Mouse (Mus musculus): ENCODE data around the gene Capn12. TPM values are rescaled to one million over a fixed set of nuclear protein-coding genes. Genes with fewer than 3 reads are reported as not detected.

Capn12 gene
- polyA plus RNA-seq, 1 experiment, result 0.39 TPM

- Histone ChIP-seq H3K79me3 (ENCODE audit: low read depth) (no peaks in the 10 kb centered on the region), H3K36me3 (ENCODE audit: control insufficient read depth, insufficient read depth) (peaks cover 94% of the 10 kb centered on the region), H3ac (ENCODE audit: control insufficient read depth, insufficient read length, low read depth) (no peak overlapping the region), H3K79me2 (ENCODE audit: control insufficient read depth, insufficient read depth) (no peaks in the 10 kb centered on the region), H3K4me3 (ENCODE audit: insufficient read depth, poor library complexity, severe bottlenecking) (no peak overlapping the region), H3K27me3 (ENCODE audit: control insufficient read depth, insufficient read depth, insufficient read length) (no peaks in the 10 kb centered on the region)
- TF ChIP-seq MAX (IDR thresholded peaks at IDR 0.05) (no peak), USF1 (IDR thresholded peaks at IDR 0.05; ENCODE audit: low read depth) (no peak), MYOD1 (IDR thresholded peaks at IDR 0.05; ENCODE audit: control insufficient read depth, insufficient read length, low read depth) (no peak), CTCF (IDR thresholded peaks at IDR 0.05; ENCODE audit: control insufficient read depth, insufficient read depth, insufficient read length) (no peak), FOSL1 (IDR thresholded peaks at IDR 0.05; ENCODE audit: insufficient read depth, low read length, poor library complexity, severe bottlenecking) (no peak), CEBPB (IDR thresholded peaks at IDR 0.05; ENCODE audit: low read depth) (no peak), MYOG (IDR thresholded peaks at IDR 0.05; ENCODE audit: control insufficient read depth, extremely low read depth, insufficient read length) (no peak)
These were observed 20.3 kb downstream of the Capn12 start for GRCm38 (mm10) chr7:28901311-28902125.

GRCm38 (mm10) chr7:28902180-28902579, 21.0 kb downstream of the Capn12 start:
- TF ChIP-seq MYOD1 (IDR thresholded peaks at IDR 0.05; ENCODE audit: control insufficient read depth, insufficient read length, low read depth) (no peak), MYOG (IDR thresholded peaks at IDR 0.05; ENCODE audit: control insufficient read depth, extremely low read depth, insufficient read length) (no peak), CTCF (IDR thresholded peaks at IDR 0.05; ENCODE audit: control insufficient read depth, insufficient read depth, insufficient read length) (no peak), MAX (IDR thresholded peaks at IDR 0.05) (no peak), FOSL1 (IDR thresholded peaks at IDR 0.05; ENCODE audit: insufficient read depth, low read length, poor library complexity, severe bottlenecking) (no peak), CEBPB (IDR thresholded peaks at IDR 0.05; ENCODE audit: low read depth) (no peak), USF1 (IDR thresholded peaks at IDR 0.05; ENCODE audit: low read depth) (no peak)
- no peak overlapping the region for H3K4me3 ChIP-seq (ENCODE audit: insufficient read depth, poor library complexity, severe bottlenecking)
- no peaks in the 10 kb centered on the region for H3K79me2 ChIP-seq (ENCODE audit: control insufficient read depth, insufficient read depth)
- H3K27me3 ChIP-seq (ENCODE audit: control insufficient read depth, insufficient read depth, insufficient read length), result no peaks in the 10 kb centered on the region
- H3K79me3 ChIP-seq (ENCODE audit: low read depth), result no peaks in the 10 kb centered on the region
- H3ac ChIP-seq (ENCODE audit: control insufficient read depth, insufficient read length, low read depth), result no peak overlapping the region
- H3K36me3 ChIP-seq (ENCODE audit: control insufficient read depth, insufficient read depth), result peaks cover 94% of the 10 kb centered on the region

- Histone ChIP-seq H3K79me2 (ENCODE audit: control insufficient read depth, insufficient read depth) (no peaks in the 10 kb centered on the region), H3K4me3 (ENCODE audit: insufficient read depth, poor library complexity, severe bottlenecking) (no peak overlapping the region)
- TF ChIP-seq CTCF (IDR thresholded peaks at IDR 0.05; ENCODE audit: control insufficient read depth, insufficient read depth, insufficient read length) (no peak), MYOG (IDR thresholded peaks at IDR 0.05; ENCODE audit: control insufficient read depth, extremely low read depth, insufficient read length) (no peak), MYOD1 (IDR thresholded peaks at IDR 0.05; ENCODE audit: control insufficient read depth, insufficient read length, low read depth) (no peak), MAX (IDR thresholded peaks at IDR 0.05) (no peak), CEBPB (IDR thresholded peaks at IDR 0.05; ENCODE audit: low read depth) (no peak)
These were observed 21.6 kb downstream of the Capn12 start for GRCm38 (mm10) chr7:28902809-28903208.

GRCm38 (mm10) chr7:28903778-28904177, 22.6 kb downstream of the Capn12 start:
- H3K79me3 ChIP-seq (ENCODE audit: low read depth), result no peaks in the 10 kb centered on the region
- no peak overlapping the region for H3K4me3 ChIP-seq (ENCODE audit: insufficient read depth, poor library complexity, severe bottlenecking)
- no peak for TF ChIP-seq USF1 (IDR thresholded peaks at IDR 0.05; ENCODE audit: low read depth)
- TF ChIP-seq MYOD1 (IDR thresholded peaks at IDR 0.05; ENCODE audit: control insufficient read depth, insufficient read length, low read depth), result no peak
- TF ChIP-seq FOSL1 (IDR thresholded peaks at IDR 0.05; ENCODE audit: insufficient read depth, low read length, poor library complexity, severe bottlenecking), result no peak
- no peak for TF ChIP-seq MYOG (IDR thresholded peaks at IDR 0.05; ENCODE audit: control insufficient read depth, extremely low read depth, insufficient read length)
- TF ChIP-seq CEBPB (IDR thresholded peaks at IDR 0.05; ENCODE audit: low read depth), result no peak
- TF ChIP-seq CTCF (IDR thresholded peaks at IDR 0.05; ENCODE audit: control insufficient read depth, insufficient read depth, insufficient read length), result no peak
- no peak for TF ChIP-seq MAX (IDR thresholded peaks at IDR 0.05)
- no peaks in the 10 kb centered on the region for H3K79me2 ChIP-seq (ENCODE audit: control insufficient read depth, insufficient read depth)
- H3K27me3 ChIP-seq (ENCODE audit: control insufficient read depth, insufficient read depth, insufficient read length), result no peaks in the 10 kb centered on the region
- H3ac ChIP-seq (ENCODE audit: control insufficient read depth, insufficient read length, low read depth), result no peak overlapping the region
- peaks cover 93% of the 10 kb centered on the region for H3K36me3 ChIP-seq (ENCODE audit: control insufficient read depth, insufficient read depth)

More at GRCm38 (mm10) chr7:28902809-28903208, 21.6 kb downstream of the Capn12 start:
- Histone ChIP-seq H3K36me3 (ENCODE audit: control insufficient read depth, insufficient read depth) (peaks cover 93% of the 10 kb centered on the region), H3K27me3 (ENCODE audit: control insufficient read depth, insufficient read depth, insufficient read length) (no peaks in the 10 kb centered on the region), H3ac (ENCODE audit: control insufficient read depth, insufficient read length, low read depth) (no peak overlapping the region), H3K79me3 (ENCODE audit: low read depth) (no peaks in the 10 kb centered on the region)

- no peaks in the 10 kb centered on the region for H3K27me3 ChIP-seq (ENCODE audit: control insufficient read depth, insufficient read depth, insufficient read length)
- H3K79me3 ChIP-seq (ENCODE audit: low read depth), result no peaks in the 10 kb centered on the region
- TF ChIP-seq CEBPB (IDR thresholded peaks at IDR 0.05; ENCODE audit: low read depth) (no peak), MYOD1 (IDR thresholded peaks at IDR 0.05; ENCODE audit: control insufficient read depth, insufficient read length, low read depth) (no peak), USF1 (IDR thresholded peaks at IDR 0.05; ENCODE audit: low read depth) (no peak), MYOG (IDR thresholded peaks at IDR 0.05; ENCODE audit: control insufficient read depth, extremely low read depth, insufficient read length) (no peak), FOSL1 (IDR thresholded peaks at IDR 0.05; ENCODE audit: insufficient read depth, low read length, poor library complexity, severe bottlenecking) (no peak), CTCF (IDR thresholded peaks at IDR 0.05; ENCODE audit: control insufficient read depth, insufficient read depth, insufficient read length) (no peak), MAX (IDR thresholded peaks at IDR 0.05) (no peak)
- H3K4me3 ChIP-seq (ENCODE audit: insufficient read depth, poor library complexity, severe bottlenecking), result no peak overlapping the region
- H3ac ChIP-seq (ENCODE audit: control insufficient read depth, insufficient read length, low read depth), result no peak overlapping the region
- H3K79me2 ChIP-seq (ENCODE audit: control insufficient read depth, insufficient read depth), result no peaks in the 10 kb centered on the region
- H3K36me3 ChIP-seq (ENCODE audit: control insufficient read depth, insufficient read depth), result peaks cover 97% of the 10 kb centered on the region
These were observed 26.0 kb downstream of the Capn12 start for GRCm38 (mm10) chr7:28907195-28907594.

Measured in C2C12 (cell line).